Mouse (Mus musculus): ENCODE data around the gene Zfp93.

Zfp93 gene

DNA sequence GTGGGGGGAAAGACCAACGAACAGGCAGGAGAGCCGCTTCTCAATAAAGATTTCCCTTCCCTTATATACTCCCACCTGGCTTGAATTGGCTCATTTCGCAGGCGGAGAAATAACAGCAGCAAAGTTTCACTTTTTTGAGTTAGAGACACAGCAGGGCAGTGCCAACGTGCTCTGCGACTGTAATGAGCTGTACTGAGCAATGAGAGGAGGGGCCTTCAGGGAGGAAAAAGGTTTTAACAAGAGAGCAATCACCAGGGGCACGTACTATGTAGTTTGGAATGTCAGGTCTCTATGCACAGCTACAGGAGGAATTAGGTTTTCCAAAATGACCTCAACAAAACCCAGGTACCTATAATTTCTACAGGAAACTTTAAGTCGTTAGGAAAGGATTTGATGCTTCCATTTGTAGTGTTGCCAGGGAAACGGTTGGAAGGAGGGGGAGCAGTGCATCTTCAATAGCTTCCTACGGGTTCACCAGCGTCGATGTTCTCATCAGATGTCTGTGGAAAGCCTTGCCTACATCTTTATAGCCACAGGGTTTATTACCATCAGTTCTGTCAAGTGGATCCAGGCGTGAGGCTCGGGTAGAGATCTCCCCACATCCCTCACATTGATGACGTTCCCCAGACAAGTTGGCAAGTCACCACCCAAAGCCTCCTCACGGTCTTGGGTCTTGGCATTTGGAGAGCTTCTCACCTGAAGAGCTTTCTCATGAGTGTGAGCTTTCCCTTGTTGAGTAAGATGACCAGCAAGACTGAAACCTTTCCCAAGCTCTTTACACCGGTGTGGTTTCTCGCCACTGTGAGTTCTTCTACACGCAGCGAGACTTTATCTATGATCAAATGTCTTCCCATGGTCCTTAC lies 56.3 kb downstream of the Zfp93 start:
- in situ Hi-C loops (cut with MboI; ENCODE audit: low sequenced_read_pairs), result no loop called here
